Mouse (Mus musculus) liver, postnatal 0 days (tissue): ENCODE results near the gene 5330417H12Rik. TPM values are rescaled to one million over a fixed set of nuclear protein-coding genes. Genes with fewer than 3 reads are reported as not detected.

Source experiments
- ATAC-seq: fragments of 200-750 bp; cut with Nextera tagmentation; 2 replicates; pipeline ENCODE4 v1.8.0; 2017; ENCODE audit warnings: mild to moderate bottlenecking, moderate library complexity
- DNase-seq: peaks from one replicate; pipeline ENCODE4 v3.0.0-alpha.2; 2016
- H3K27ac ChIP-seq: fragments of 300-500 bp; sonication (generic); 2 replicates; pipeline ENCODE4 v1.5.1; 2014; ENCODE audit warnings: antibody characterized with exemption, moderate library complexity, mild to moderate bottlenecking, low read depth
- H3K27me3 ChIP-seq: fragments of 300-500 bp; sonication (generic); 2 replicates; pipeline ENCODE4 v1.6.1; 2014; ENCODE audit warnings: low read length, control low read depth, mixed read lengths; ENCODE audit not compliant: insufficient read depth
- H3K36me3 ChIP-seq: fragments of 300-500 bp; sonication (generic); replicated peaks from 2 replicates; pipeline ENCODE4 v1.6.1; 2014; ENCODE audit warnings: mild to moderate bottlenecking, control low read depth, low read length, moderate library complexity, mixed read lengths; ENCODE audit not compliant: insufficient read depth
- H3K4me1 ChIP-seq: fragments of 300-500 bp; sonication (generic); 2 replicates; pipeline ENCODE4 v1.6.1; 2014; ENCODE audit warnings: antibody characterized with exemption, mild to moderate bottlenecking, control low read depth; ENCODE audit not compliant: insufficient read depth
- H3K4me2 ChIP-seq: fragments of 300-500 bp; sonication (generic); 2 replicates; pipeline ENCODE4 v1.6.1; 2014; ENCODE audit warnings: low read depth, mild to moderate bottlenecking, low read length, moderate library complexity, mixed read lengths
- H3K4me3 ChIP-seq: fragments of 300-500 bp; sonication (generic); 2 replicates; pipeline ENCODE4 v1.5.1; 2014; ENCODE audit warnings: low read depth, low read length
- H3K9ac ChIP-seq: fragments of 300-500 bp; sonication (generic); replicated peaks from 2 replicates; pipeline ENCODE4 v1.6.1; 2014; ENCODE audit warnings: mild to moderate bottlenecking, moderate library complexity
- H3K9me3 ChIP-seq: fragments of 300-500 bp; sonication (generic); 2 replicates; pipeline ENCODE4 v1.6.1; 2016; ENCODE audit warnings: mild to moderate bottlenecking, control low read depth, low read length, mixed read lengths
- CTCF ChIP-seq: sonication (generic); IDR thresholded peaks from 2 replicates; pipeline ENCODE4 v1.5.1; 2016; ENCODE audit warnings: antibody characterized with exemption, low read depth
- EP300 ChIP-seq: IDR thresholded peaks from 2 replicates; pipeline ENCODE4 v1.6.1; 2016; ENCODE audit warnings: antibody characterized with exemption, low read depth, mild to moderate bottlenecking
- WGBS: fragments of 180-500 bp; shearing (Covaris S2); extraction: QIAGEN DNeasy Blood & Tissue Kit; methylation state at CpG from one replicate; pipeline ENCODE4 v1.1.7; 2014; ENCODE audit not compliant: insufficient replicate concordance; 5-methylcytosine and 5-hydroxymethylcytosine counted together
- polyA plus RNA-seq: library from polyadenylated mRNA; unstranded; fragments of >200 nt; fragmentation: Nextera tagmentation; extraction: Ambion mirVana; gene quantifications from 2 replicates; pipeline ENCODE4 v1.2.1, GENCODE M21; 2015

Gene 5330417H12Rik
- polyA plus RNA-seq, 1 experiment from 2014 or later = not detected

DNA sequence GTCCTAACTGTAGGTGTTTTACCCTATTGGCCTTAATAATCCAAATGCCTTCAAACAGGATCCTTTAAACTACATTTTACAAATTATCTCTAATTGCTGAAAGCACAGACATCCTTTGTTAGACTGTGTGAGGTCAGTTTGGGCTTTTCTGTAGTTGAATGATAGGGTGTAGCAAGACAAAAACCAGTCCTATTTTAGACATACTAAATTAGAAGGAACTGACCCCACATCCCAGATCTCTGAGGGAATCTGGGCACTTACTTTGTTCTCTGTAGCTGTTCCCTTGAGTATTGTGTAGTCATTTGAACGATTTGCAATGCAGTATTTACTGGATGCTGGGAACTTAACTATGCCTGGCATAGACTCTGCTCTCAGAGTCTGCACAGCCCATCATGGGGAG, 26.9 kb upstream of the 5330417H12Rik start:
- Histone ChIP-seq H3K4me1 (no peaks in the 10 kb centered on the region), H3K4me3 (no peak overlapping the region), H3K27ac (no peak overlapping the region), H3K4me2 (no peak overlapping the region), H3K27me3 (no peaks in the 10 kb centered on the region), H3K9ac (no peak overlapping the region), H3K36me3 (no peaks in the 10 kb centered on the region), H3K9me3 (no peaks in the 10 kb centered on the region)
- WGBS = 59% methylated on average over 1 of the region's 1 CpGs
- DNase-seq (no peak), ATAC-seq (no peak)
- TF ChIP-seq CTCF = no peak
- no peak for TF ChIP-seq EP300

GRCm38 (mm10) chr7:107649990-107650389, 25.0 kb upstream of the 5330417H12Rik start:
- H3K4me3 ChIP-seq = no peak overlapping the region
- no peak overlapping the region for H3K9ac ChIP-seq
- ATAC-seq = no peak
- 75% methylated on average over 7 of the region's 7 CpGs for WGBS
- no peak for TF ChIP-seq CTCF
- TF ChIP-seq EP300 = no peak
- no peak overlapping the region for H3K4me2 ChIP-seq
- H3K4me1 ChIP-seq = no peaks in the 10 kb centered on the region
- no peak overlapping the region for H3K27ac ChIP-seq
- peaks cover under 1% of the 10 kb centered on the region; the same call in 1 of the 2 replicates for H3K9me3 ChIP-seq
- H3K36me3 ChIP-seq = 0 out of 2 replicates have a peak, but pooled peaks cover 1% of the 10 kb centered on the region
- no peaks in the 10 kb centered on the region for H3K27me3 ChIP-seq
- no peak for DNase-seq

DNA sequence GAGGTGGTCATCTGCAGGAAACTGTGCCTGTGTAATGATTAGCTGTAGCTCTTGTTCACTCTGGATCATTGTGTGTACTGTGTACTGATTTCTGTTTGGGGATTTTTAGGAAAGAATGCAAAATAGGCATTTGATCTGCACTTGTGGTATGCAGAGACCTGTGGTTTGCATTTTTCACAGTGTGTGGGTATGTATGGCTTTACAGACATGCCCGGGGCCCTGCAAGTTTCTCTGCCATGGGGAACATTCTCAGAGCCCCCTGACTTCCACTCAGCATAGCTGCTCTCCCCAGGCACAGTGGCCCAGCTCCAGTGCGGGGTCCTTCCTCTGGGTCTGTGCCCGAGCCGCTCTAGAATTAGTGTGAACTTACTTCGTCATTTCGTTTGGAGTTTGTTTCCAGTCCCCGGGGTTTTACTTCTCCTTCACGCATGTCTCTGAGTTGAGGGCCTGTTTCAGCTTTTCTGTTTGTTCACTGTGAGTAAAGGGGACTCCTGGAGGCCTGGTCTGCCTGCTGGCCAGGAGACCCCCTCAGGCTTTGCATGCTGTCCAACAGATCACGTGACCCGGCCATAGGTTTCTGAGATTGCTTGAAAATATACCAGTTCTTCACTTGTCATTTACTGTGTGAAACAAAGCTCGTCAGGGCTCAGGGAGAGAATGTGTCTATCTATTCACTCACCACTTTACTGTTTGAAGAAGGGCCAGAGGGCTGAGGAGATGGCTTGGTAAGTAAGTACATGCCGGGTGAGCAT, 24.2 kb upstream of the 5330417H12Rik start:
- no peak overlapping the region for H3K27ac ChIP-seq
- 81% methylated on average over 12 of the region's 12 CpGs for WGBS
- H3K9me3 ChIP-seq = peaks cover 6% of the 10 kb centered on the region
- H3K27me3 ChIP-seq = no peaks in the 10 kb centered on the region
- no peak overlapping the region for H3K9ac ChIP-seq
- 0 out of 2 replicates have a peak, but pooled peaks cover 3% of the 10 kb centered on the region for H3K36me3 ChIP-seq
- H3K4me3 ChIP-seq = no peak overlapping the region
- ATAC-seq (no peak), DNase-seq (no peak)
- no peaks in the 10 kb centered on the region for H3K4me1 ChIP-seq
- no peak overlapping the region for H3K4me2 ChIP-seq
- no peak for TF ChIP-seq CTCF
- no peak for TF ChIP-seq EP300

DNA sequence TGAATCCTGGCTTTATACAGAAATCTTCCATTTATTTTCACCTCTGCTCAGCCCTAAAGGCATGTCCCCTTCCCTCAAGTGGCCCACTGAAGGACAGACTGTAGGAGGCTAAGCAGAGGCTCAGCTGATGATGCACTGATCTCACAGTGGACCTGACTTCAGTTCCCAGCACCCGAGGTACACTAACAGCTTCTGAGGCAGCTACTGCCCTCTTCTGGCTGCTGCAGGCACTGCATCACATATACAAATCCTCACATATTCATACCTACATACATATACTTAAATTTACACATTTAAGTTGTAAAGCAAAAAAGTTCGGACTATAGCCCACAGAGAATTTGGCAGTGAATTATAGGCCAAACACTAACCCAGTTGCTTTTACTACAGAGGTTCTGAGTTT, 20.0 kb upstream of the 5330417H12Rik start:
- no peak overlapping the region for H3K4me2 ChIP-seq
- H3K9ac ChIP-seq = no peak overlapping the region
- H3K4me1 ChIP-seq = no peaks in the 10 kb centered on the region
- WGBS = 75% methylated on average over 2 of the region's 2 CpGs
- DNase-seq (no peak), ATAC-seq (no peak)
- peaks cover 6% of the 10 kb centered on the region for H3K9me3 ChIP-seq
- H3K27me3 ChIP-seq = no peaks in the 10 kb centered on the region
- 0 out of 2 replicates have a peak, but pooled peaks cover 3% of the 10 kb centered on the region for H3K36me3 ChIP-seq
- no peak overlapping the region for H3K4me3 ChIP-seq
- H3K27ac ChIP-seq = no peak overlapping the region
- TF ChIP-seq CTCF (peak; percentile 51), EP300 (no peak)

DNA sequence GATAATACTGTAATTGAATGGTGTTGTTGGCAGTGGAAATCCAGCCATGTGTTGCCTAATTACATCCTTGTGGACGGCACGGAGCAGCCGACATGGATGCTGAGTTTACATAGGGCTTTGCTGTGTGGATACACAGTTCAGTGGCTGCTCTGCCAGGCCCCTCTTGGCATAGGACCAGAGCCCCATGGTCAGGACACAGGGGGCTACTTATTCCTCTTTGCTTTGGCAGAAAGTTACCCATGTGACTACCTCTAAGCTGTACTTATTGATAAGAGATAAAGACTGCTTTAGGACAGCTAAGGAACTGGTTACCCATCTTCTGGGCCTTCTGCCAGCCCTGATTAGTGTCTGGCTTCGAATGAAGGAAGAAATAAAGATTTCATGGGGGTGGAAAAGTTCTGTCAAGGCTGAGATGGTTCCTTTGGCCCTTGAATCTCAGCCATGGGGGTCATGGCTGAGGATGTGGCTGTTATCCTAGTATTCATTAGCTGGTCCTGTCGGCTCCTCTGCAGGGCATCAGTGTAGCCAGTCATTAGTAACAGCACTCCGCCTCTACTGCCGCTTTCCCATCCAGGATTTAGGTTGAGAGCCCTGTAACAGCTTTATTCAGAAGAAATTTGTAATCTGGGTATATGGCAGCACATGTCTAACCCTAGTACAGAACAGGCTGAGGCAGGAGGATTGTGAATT, 17.8 kb upstream of the 5330417H12Rik start:
- Histone ChIP-seq H3K36me3 (0 out of 2 replicates have a peak, but pooled peaks cover 3% of the 10 kb centered on the region), H3K27ac (no peak overlapping the region), H3K4me2 (no peak overlapping the region), H3K9me3 (peaks cover 6% of the 10 kb centered on the region), H3K4me1 (no peaks in the 10 kb centered on the region), H3K27me3 (no peaks in the 10 kb centered on the region), H3K9ac (no peak overlapping the region), H3K4me3 (no peak overlapping the region)
- DNase-seq (no peak), ATAC-seq (no peak)
- TF ChIP-seq EP300 (no peak), CTCF (no peak)
- WGBS = 63% methylated on average over 7 of the region's 7 CpGs

DNA sequence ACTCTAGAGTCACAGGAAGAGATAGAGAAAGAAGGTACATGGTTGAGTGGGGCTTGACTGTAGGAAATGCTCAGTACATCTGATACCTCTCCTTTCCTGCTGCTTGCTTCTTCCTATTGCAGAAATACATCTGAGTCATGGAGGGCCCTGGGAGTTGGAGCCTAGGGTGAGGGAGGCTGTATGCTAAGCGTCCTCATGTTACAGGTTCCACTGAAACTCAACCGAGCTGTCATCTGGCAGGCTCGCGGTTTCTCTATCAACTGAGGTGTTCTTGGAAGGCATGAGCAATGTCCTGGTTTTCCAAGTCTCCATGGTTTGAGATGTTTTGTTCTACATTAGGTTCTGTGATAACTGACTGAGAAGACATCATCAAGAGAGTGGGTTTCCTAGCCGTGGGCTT, 13.1 kb upstream of the 5330417H12Rik start:
- ATAC-seq (no peak), DNase-seq (no peak)
- no peak overlapping the region for H3K4me3 ChIP-seq
- H3K9me3 ChIP-seq = no peaks in the 10 kb centered on the region
- H3K4me2 ChIP-seq = no peak overlapping the region
- no peaks in the 10 kb centered on the region for H3K36me3 ChIP-seq
- TF ChIP-seq EP300 (no peak), CTCF (no peak)
- H3K4me1 ChIP-seq = no peaks in the 10 kb centered on the region
- no peak overlapping the region for H3K27ac ChIP-seq
- H3K27me3 ChIP-seq = no peaks in the 10 kb centered on the region
- no peak overlapping the region for H3K9ac ChIP-seq
- 72% methylated on average over 5 of the region's 5 CpGs for WGBS
